In genomic region chr13:69701397-69701796, GRCm38 (mm10) we compare ENCODE assay signal across 26 mouse cellular contexts. TPM values are rescaled to one million over a fixed set of nuclear protein-coding genes. Genes with fewer than 3 reads are reported as not detected.
DNase-seq lines count a peak whose midpoint lies in the region; ATAC-seq lines count a peak whose summit lies in the region.
"Had no signal": no experiment of that assay in that cellular context is flagged by ENCODE, and none has a peak within 500 bp of the region (broad histone marks: within the 10 kb centered on the region; RNA-seq: fewer than 3 reads in every experiment).

No protein-coding gene starts in this region.

- 78% methylated on average over 4 of the region's 4 CpGs for WGBS in kidney, embryonic 16.5 days
- WGBS in liver, embryonic 13.5 days (ENCODE audit: insufficient replicate concordance), result 59% methylated on average over 4 of the region's 4 CpGs

- no peak for ATAC-seq in kidney, embryonic 16.5 days (ENCODE audit: low FRiP score, low TSS enrichment)
- 0 out of 2 replicates have a peak, but pooled peaks have one; percentile 39 for ATAC-seq in liver, embryonic 13.5 days (ENCODE audit: low read depth)
- ATAC-seq in frontal cortex, adult (ENCODE audit: low TSS enrichment), result no peak
- ATAC-seq: CD4-positive, CD25-positive, alpha-beta regulatory T cell, adult 4 months; forebrain, embryonic 14.5 days; intestine, embryonic 16.5 days had no signal

- no peaks in the 10 kb centered on the region for H3K4me1 ChIP-seq in kidney, embryonic 16.5 days (ENCODE audit: insufficient read depth, low read length)
- no peaks in the 10 kb centered on the region; the same call in 1 of the 2 replicates for H3K4me1 ChIP-seq in liver, embryonic 13.5 days (replicated peaks)
- H3K4me1 ChIP-seq: heart, embryonic 12.5 days; limb, embryonic 13.5 days had no signal

- H3K4me2 ChIP-seq in kidney, embryonic 16.5 days (replicated peaks; ENCODE audit: low read depth, low read length), result no peak overlapping the region
- H3K4me2 ChIP-seq in liver, embryonic 13.5 days, result no peak overlapping the region
- H3K4me2 ChIP-seq: heart, embryonic 12.5 days; hindbrain, embryonic 13.5 days; limb, embryonic 13.5 days; lung, embryonic 14.5 days had no signal

- no peaks in the 10 kb centered on the region for H3K36me3 ChIP-seq in kidney, embryonic 16.5 days (ENCODE audit: insufficient read depth, low read length)
- no peaks in the 10 kb centered on the region for H3K36me3 ChIP-seq in liver, embryonic 13.5 days
- H3K36me3 ChIP-seq: heart, embryonic 12.5 days; limb, embryonic 13.5 days had no signal

- H3K27me3 ChIP-seq in kidney, embryonic 16.5 days (ENCODE audit: insufficient read depth, low read length), result no peaks in the 10 kb centered on the region
- H3K27me3 ChIP-seq in liver, embryonic 13.5 days, result no peaks in the 10 kb centered on the region
- H3K27me3 ChIP-seq: hindbrain, embryonic 13.5 days had no signal

- H3K4me3 ChIP-seq in kidney, embryonic 16.5 days (ENCODE audit: low read length), result no peak overlapping the region
- H3K4me3 ChIP-seq in liver, embryonic 13.5 days (replicated peaks), result no peak overlapping the region
- H3K4me3 ChIP-seq: heart, adult 2 months; heart, embryonic 12.5 days; hindbrain, embryonic 13.5 days; layer of hippocampus, adult 2 months; limb, embryonic 13.5 days had no signal

- H3K9ac ChIP-seq in kidney, embryonic 16.5 days (replicated peaks; ENCODE audit: low read length), result no peak overlapping the region
- no peak overlapping the region for H3K9ac ChIP-seq in liver, embryonic 13.5 days
- H3K9ac ChIP-seq: heart, embryonic 12.5 days; hindbrain, embryonic 13.5 days; limb, embryonic 13.5 days; lung, embryonic 14.5 days had no signal

- no peak overlapping the region for H3K27ac ChIP-seq in kidney, embryonic 16.5 days (ENCODE audit: low read length)
- peak overlapping the region; percentile 79 for H3K27ac ChIP-seq in liver, embryonic 13.5 days
- H3K27ac ChIP-seq: heart, adult 2 months; hindbrain, embryonic 13.5 days; layer of hippocampus, adult 2 months; limb, embryonic 13.5 days had no signal

- no peaks in the 10 kb centered on the region for H3K9me3 ChIP-seq in kidney, embryonic 16.5 days (ENCODE audit: low read length)
- H3K9me3 ChIP-seq in liver, embryonic 13.5 days (replicated peaks), result no peaks in the 10 kb centered on the region
- H3K9me3 ChIP-seq: heart, embryonic 12.5 days; hindbrain, embryonic 13.5 days; limb, embryonic 13.5 days had no signal

- peak; percentile 13 to 28 for DNase-seq in kidney, adult 8-10 months
- peak; percentile 31 to 48 for DNase-seq in kidney, postnatal 25 days
- no peak for DNase-seq in liver, embryonic 13.5 days
- peak; percentile 75 for DNase-seq in yolk sac, embryonic 10.5 days (ENCODE audit: low spot score)
- DNase-seq in cerebellum, adult 18-20 months, result no peak
- DNase-seq: adrenal gland, postnatal 25 days; cerebellum, adult 2 months; cerebellum, postnatal 14 days; gastrocnemius, postnatal 25 days; heart, adult 2 months; heart, postnatal 4 days; lung, embryonic 14.5 days; lung, postnatal 14 days; midbrain, embryonic 14.5 days; retina, postnatal 1 day; right cerebral cortex, postnatal 14 days had no signal

RNA-seq across cellular contexts. Expression of gene Ube2ql1, which starts 38.3 kb away (rescaled TPM):
- 0.61 and 0.75 TPM in 2 replicates for polyA plus RNA-seq in kidney, embryonic 16.5 days (2015; fragmentation: Nextera tagmentation; extraction: Ambion mirVana)
- 0.05 and 0.13 TPM in 2 replicates for polyA plus RNA-seq in liver, embryonic 13.5 days (2015; fragmentation: Nextera tagmentation; extraction: Ambion mirVana)
- polyA plus RNA-seq: CD4-positive, CD25-positive, alpha-beta regulatory T cell, adult 4 months; testis, adult 2 months had no signal

Comparison
In these comparisons a context has a peak if more than half of its experiments do, and no peak if none do; other contexts are left out.
1. DNase-seq: peak in kidney, adult 8-10 months (2 of 2), kidney, postnatal 25 days (2 of 2) and yolk sac, embryonic 10.5 days (single experiment); none in liver, embryonic 13.5 days (single experiment) and cerebellum, adult 18-20 months (0 of 2).